In the genomic region with DNA sequence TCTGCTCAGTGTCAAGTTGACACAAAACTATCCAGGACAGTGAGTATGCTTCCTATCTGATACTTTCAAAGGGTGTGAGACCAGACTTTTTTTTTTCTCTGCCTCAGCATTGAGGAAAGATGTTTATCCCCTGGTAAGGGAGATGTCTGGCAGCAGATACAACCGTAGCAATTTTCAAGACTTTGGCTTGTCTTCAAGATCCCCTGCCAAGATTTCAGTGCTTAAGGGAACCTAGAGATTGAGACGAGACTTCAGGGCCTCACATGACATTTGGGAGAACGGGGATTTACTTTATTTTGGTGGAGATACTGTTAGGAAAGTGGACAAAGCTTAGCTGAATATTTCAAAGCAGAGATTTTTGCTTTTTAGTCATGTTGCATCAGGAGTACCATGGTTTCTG, we compare ENCODE assay signal across 16 mouse cellular contexts.
"Had no signal": no experiment of that assay in that cellular context is flagged by ENCODE, and none has a peak within 500 bp of the region (broad histone marks: within the 10 kb centered on the region; RNA-seq: fewer than 3 reads in every experiment).

No protein-coding gene starts in this region.

- H3K27ac ChIP-seq: kidney, postnatal 0 days; liver, embryonic 15.5 days; macrophage; midbrain, embryonic 12.5 days; stomach, postnatal 0 days had no signal

- ATAC-seq: midbrain, embryonic 16.5 days had no signal

- H3K36me3 ChIP-seq: liver, embryonic 15.5 days; midbrain, embryonic 12.5 days had no signal

- H3K9ac ChIP-seq: liver, embryonic 15.5 days; midbrain, embryonic 12.5 days had no signal

- H3K27me3 ChIP-seq: liver, embryonic 15.5 days; megakaryocyte, embryonic 14.5 days had no signal

- H3K4me1 ChIP-seq: liver, embryonic 15.5 days; megakaryocyte, embryonic 14.5 days had no signal

- H3K9me3 ChIP-seq: liver, embryonic 15.5 days; midbrain, embryonic 12.5 days had no signal

- DNase-seq: kidney, adult 8-10 months; kidney, postnatal 36 days; layer of hippocampus, adult 9-11 months; layer of hippocampus, postnatal 36 days; lung, adult 2 months; lung, postnatal 10 days; right cerebral cortex, adult 18-20 months; thymus, postnatal 14 days had no signal

- H3K4me2 ChIP-seq: liver, embryonic 11.5 days; liver, embryonic 15.5 days; midbrain, embryonic 12.5 days had no signal

- H3K4me3 ChIP-seq: liver, embryonic 15.5 days; megakaryocyte, embryonic 14.5 days; midbrain, embryonic 12.5 days had no signal
